Mouse (Mus musculus): ENCODE results near the gene Mat1a. TPM values are rescaled to one million over a fixed set of nuclear protein-coding genes. Genes with fewer than 3 reads are reported as not detected.

Mat1a gene
- polyA plus RNA-seq, 1 experiment, result 2.6 TPM

- H3K4me1 ChIP-seq (ENCODE audit: control insufficient read depth, insufficient read depth, insufficient read length, low read length), result no peaks in the 10 kb centered on the region; the same call in 1 of the 2 replicates
- no peak overlapping the region for H3K27ac ChIP-seq (replicated peaks; ENCODE audit: low read depth, low read length)
- H3K4me3 ChIP-seq (ENCODE audit: insufficient read depth, low read depth, low read length), result no peak overlapping the region
Measured at GRCm38 (mm10) chr14:41168567-41168966, 63.7 kb downstream of the Mat1a start.

- H3K27ac ChIP-seq (replicated peaks; ENCODE audit: low read depth, low read length), result peak overlapping the region; percentile 31; the same call in 1 of the 2 replicates
- no peaks in the 10 kb centered on the region; the same call in 1 of the 2 replicates for H3K4me1 ChIP-seq (ENCODE audit: control insufficient read depth, insufficient read depth, insufficient read length, low read length)
- no peak overlapping the region for H3K4me3 ChIP-seq (ENCODE audit: insufficient read depth, low read depth, low read length)
Measured at GRCm38 (mm10) chr14:41170514-41170913, 65.7 kb downstream of the Mat1a start.

Other genes with a start within 250 kb of the Mat1a start
- not detected in 2 replicates for gene Sh2d4b, start 211.8 kb upstream of the Mat1a start, polyA plus RNA-seq (2012; ENCODE audit: insufficient read depth, insufficient read length, missing spikeins)
- 27.1 and 43.2 TPM in 2 replicates for gene Tspan14, start 138.2 kb upstream of the Mat1a start, polyA plus RNA-seq (2012; ENCODE audit: insufficient read depth, insufficient read length, missing spikeins)
- gene Fam213a, start 91.2 kb upstream of the Mat1a start, polyA plus RNA-seq (2012; ENCODE audit: insufficient read depth, insufficient read length, missing spikeins), result 532 and 638 TPM in 2 replicates
- gene Dydc2, start 35.8 kb upstream of the Mat1a start, polyA plus RNA-seq (2012; ENCODE audit: insufficient read depth, insufficient read length, missing spikeins), result not detected in 2 replicates
- not detected in 2 replicates for gene Dydc1, start 32.1 kb upstream of the Mat1a start, polyA plus RNA-seq (2012; ENCODE audit: insufficient read depth, insufficient read length, missing spikeins)
- gene Sftpa1, start 26.7 kb downstream of the Mat1a start, polyA plus RNA-seq (2012; ENCODE audit: insufficient read depth, insufficient read length, missing spikeins), result not detected in 2 replicates
- not detected in 2 replicates for gene Mbl1, start 46.4 kb downstream of the Mat1a start, polyA plus RNA-seq (2012; ENCODE audit: insufficient read depth, insufficient read length, missing spikeins)
- not detected in 2 replicates for gene Sftpd, start 80.1 kb downstream of the Mat1a start, polyA plus RNA-seq (2012; ENCODE audit: insufficient read depth, insufficient read length, missing spikeins)
- gene Gm2832, start 173.8 kb downstream of the Mat1a start, polyA plus RNA-seq (2012; ENCODE audit: insufficient read depth, insufficient read length, missing spikeins), result not detected in 2 replicates
- 1.3 TPM in 1 of 2 replicates, not detected in the other for gene Gm5798, start 243.6 kb downstream of the Mat1a start, polyA plus RNA-seq (2012; ENCODE audit: insufficient read depth, insufficient read length, missing spikeins)

Measured in brown adipose tissue, adult 24 weeks (tissue).